Mouse (Mus musculus) layer of hippocampus, postnatal 14 days (tissue): ENCODE measurements at regions not wholly inside any gene's neighbourhood (a gene's known extent, or its start where the extent isn't known, plus 50 kb on each side); places are given as distances from the start of the nearest gene placed in this dataset.
"Not testable (repeated sequence)": the region's sequence is repeated elsewhere in the genome, so short reads cannot be mapped to it uniquely, and the experiment has no call there.

Experiments
- DNase-seq, 2 experiments: peaks; one replicate each; pipeline ENCODE4 v3.0.0; 2021 to 2022; ENCODE audit warnings: low spot score in 2 of 2, mixed read lengths in 1 of 2

GRCm38 (mm10) chr3:7811301-7811700 lies 1191.1 kb upstream of the 1700008P02Rik start:
- DNase-seq: not testable (repeated sequence)

- DNase-seq: not testable (repeated sequence)
Observed at GRCm38 (mm10) chr3:7805121-7805520, 1184.9 kb upstream of the 1700008P02Rik start.

- DNase-seq: no peak
Observed at GRCm38 (mm10) chr3:7804209-7804608, 1184.0 kb upstream of the 1700008P02Rik start.

GRCm38 (mm10) chr3:7799486-7799885 lies 1179.2 kb upstream of the 1700008P02Rik start:
- DNase-seq: no peak

- peak; percentile 40 to 86 for DNase-seq
Observed at GRCm38 (mm10) chr3:7787665-7788064, 1167.4 kb upstream of the 1700008P02Rik start.

- no peak for DNase-seq
Observed at GRCm38 (mm10) chr3:7785096-7785495, 1164.9 kb upstream of the 1700008P02Rik start.

- peak in 1 of 2 experiments; percentile 2 for DNase-seq
Observed at GRCm38 (mm10) chr3:7755445-7755844, 1135.2 kb upstream of the 1700008P02Rik start.

GRCm38 (mm10) chr3:7713741-7714140 lies 1093.5 kb upstream of the 1700008P02Rik start:
- no peak for DNase-seq

- DNase-seq: no peak
Observed at GRCm38 (mm10) chr3:7713130-7713529, 1092.9 kb upstream of the 1700008P02Rik start.

- DNase-seq: no peak
Observed at GRCm38 (mm10) chr3:7712466-7712865, 1092.2 kb upstream of the 1700008P02Rik start.

GRCm38 (mm10) chr3:7708609-7709008 lies 1088.4 kb upstream of the 1700008P02Rik start:
- no peak for DNase-seq

- no peak for DNase-seq
Observed at GRCm38 (mm10) chr3:7683536-7683935, 1063.3 kb upstream of the 1700008P02Rik start.

- not testable (repeated sequence) for DNase-seq
Observed at GRCm38 (mm10) chr3:7682816-7683215, 1062.6 kb upstream of the 1700008P02Rik start.

GRCm38 (mm10) chr3:7682311-7682710 lies 1062.1 kb upstream of the 1700008P02Rik start:
- DNase-seq: no peak

- DNase-seq: no peak
Observed at GRCm38 (mm10) chr3:7669956-7670355, 1049.7 kb upstream of the 1700008P02Rik start.

- not testable (repeated sequence) for DNase-seq
Observed at GRCm38 (mm10) chr3:7667851-7668250, 1047.6 kb upstream of the 1700008P02Rik start.

GRCm38 (mm10) chr3:7666391-7667142 lies 1046.3 kb upstream of the 1700008P02Rik start:
- not testable (repeated sequence) for DNase-seq
